Mouse (Mus musculus): ENCODE data around the gene Dnmt3a.

Gene Dnmt3a

GRCm38 (mm10) chr12:3852521-3852920 is 46.7 kb downstream of the Dnmt3a start:
- DNase-seq (ENCODE audit: low spot score in 2 of 2): no peak

DNA sequence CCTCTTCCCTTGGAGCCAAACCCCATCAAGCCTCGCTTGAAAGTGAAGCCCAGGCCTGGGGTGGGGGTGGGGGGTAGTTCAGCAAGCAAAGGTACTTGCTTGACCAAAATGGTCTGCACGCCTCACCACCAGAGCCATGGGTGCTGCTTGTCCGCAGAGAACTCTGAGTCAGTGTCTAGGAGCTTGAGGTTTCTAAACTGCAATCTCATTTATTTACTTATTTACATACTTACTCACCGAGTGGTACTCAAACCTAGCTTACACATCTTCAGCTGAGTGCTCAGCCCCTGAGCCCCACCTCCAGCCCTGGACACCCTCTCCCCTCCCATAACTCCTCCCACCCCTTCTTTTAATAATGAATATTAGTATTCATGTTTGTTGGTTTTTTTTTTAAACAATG is 48.6 kb downstream of the Dnmt3a start:
- DNase-seq (ENCODE audit: low spot score in 2 of 2): no peak

GRCm38 (mm10) chr12:3855762-3856501 is 50.1 kb downstream of the Dnmt3a start:
- DNase-seq (ENCODE audit: low spot score in 2 of 2): peak in 1 of 2 experiments; percentile 73

DNA sequence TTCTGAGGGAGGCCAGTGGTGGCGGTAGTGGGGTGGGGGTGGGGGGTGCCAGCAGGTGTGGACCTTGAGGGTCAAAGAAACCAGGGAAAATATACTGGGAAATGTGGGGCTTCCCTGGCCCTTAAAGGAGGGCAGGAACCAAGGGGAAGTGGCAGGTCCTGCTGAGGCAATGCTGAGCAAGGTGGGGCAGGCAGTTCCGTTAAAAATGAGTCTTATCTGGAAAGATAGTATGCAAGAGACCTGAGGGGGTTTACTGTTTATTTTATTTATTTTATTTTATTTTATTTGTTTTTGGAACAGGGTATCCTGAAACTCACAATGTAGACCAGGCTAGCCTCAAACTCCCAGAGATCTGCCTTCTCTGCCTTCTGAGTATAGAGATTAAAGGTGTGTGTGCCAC is 50.9 kb downstream of the Dnmt3a start:
- no peak for DNase-seq (ENCODE audit: low spot score in 2 of 2)

- no peak for DNase-seq (ENCODE audit: low spot score in 2 of 2)
Measured at GRCm38 (mm10) chr12:3857231-3857630, 51.4 kb downstream of the Dnmt3a start.

DNA sequence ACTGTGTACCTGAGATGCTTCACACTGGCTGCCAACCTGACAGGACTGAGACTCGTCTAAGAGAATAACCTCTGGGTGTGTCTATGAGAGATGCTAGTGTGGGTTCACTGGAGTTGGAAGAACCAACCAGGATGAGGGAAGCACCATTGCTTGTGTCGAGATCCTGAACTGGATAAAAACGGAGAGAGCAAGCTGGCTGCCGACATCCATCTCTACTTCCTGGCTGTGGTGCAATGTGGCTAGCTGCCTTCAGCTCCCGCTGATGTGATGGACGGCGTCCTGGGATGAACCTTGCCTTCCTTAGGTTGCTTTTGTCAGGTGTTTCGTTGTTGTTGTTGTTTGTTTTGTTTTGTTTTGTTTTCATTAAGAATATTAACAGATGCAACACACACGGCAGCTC is 52.0 kb downstream of the Dnmt3a start:
- no peak for DNase-seq (ENCODE audit: low spot score in 2 of 2)

GRCm38 (mm10) chr12:3858754-3859153 is 52.9 kb downstream of the Dnmt3a start:
- DNase-seq (ENCODE audit: low spot score in 2 of 2): no peak

- DNase-seq (ENCODE audit: low spot score in 2 of 2): no peak
Measured at GRCm38 (mm10) chr12:3859545-3859944, 53.7 kb downstream of the Dnmt3a start.

DNA sequence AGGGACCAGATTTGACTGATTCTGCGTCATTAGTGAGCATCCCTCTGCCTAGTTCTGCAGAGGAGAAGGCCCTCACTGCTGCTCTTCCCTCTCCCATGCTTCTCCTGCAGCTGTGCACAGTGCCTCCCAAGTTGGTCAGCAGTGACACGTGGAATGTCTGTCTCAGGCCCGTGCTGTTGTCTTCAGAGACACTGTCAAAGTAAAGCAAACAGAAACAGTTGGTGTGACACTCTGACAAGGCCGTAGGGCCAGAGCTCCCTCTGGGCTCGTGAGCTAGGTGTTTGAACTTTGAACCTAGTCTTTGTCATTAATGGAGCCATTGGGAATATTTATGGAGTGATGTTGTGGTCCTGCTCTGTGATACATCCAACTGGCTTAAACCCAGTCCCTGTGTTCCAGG is 54.2 kb downstream of the Dnmt3a start:
- no peak for DNase-seq (ENCODE audit: low spot score in 2 of 2)

GRCm38 (mm10) chr12:3861665-3862228 is 55.9 kb downstream of the Dnmt3a start:
- no peak for DNase-seq (ENCODE audit: low spot score in 2 of 2)

- DNase-seq (ENCODE audit: low spot score in 2 of 2): no peak
Measured at GRCm38 (mm10) chr12:3862253-3862652, 56.4 kb downstream of the Dnmt3a start.

DNA sequence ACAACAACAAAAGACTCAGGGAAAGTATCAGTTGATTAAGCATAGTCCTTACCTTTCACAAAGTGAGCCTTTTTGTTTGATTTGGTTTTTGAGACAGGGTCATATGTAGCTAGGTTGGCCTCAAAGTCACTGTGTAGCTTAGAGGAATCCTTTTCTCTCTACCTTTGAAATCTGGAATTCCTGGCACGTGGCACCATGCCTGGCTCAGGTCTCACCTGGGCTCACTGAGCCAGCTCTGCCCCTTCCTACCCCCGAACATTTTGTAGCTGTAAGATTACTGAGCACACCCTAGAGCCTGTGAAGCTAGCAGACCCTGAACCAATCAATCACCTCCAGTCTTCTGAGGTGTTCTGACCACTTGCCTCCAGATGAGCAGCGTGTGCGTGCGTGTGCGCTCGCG is 58.4 kb downstream of the Dnmt3a start:
- DNase-seq (ENCODE audit: low spot score in 2 of 2): no peak

DNA sequence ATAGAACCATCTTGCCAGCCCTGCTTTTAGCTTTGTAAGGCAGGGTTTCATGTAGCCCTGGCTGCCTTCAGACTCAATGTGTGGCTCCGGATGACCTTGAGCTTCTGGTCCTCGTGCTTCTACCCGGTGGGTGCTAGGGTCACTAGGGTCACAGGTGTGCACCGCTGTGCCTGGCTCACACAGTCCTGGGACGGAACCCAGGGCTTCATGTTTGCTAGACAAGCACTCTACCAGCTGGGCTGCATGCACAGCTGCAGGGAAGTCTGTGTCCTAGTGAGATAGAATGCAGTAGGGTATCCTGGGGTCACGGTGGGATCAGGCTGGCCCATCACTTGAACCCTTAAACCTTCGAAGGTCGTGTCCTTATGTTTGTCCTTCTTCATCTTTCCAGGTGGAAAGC is 59.8 kb downstream of the Dnmt3a start:
- no peak for DNase-seq (ENCODE audit: low spot score in 2 of 2)

- no peak for DNase-seq (ENCODE audit: low spot score in 2 of 2)
Measured at GRCm38 (mm10) chr12:3866654-3867370, 61.0 kb downstream of the Dnmt3a start.

- DNase-seq (ENCODE audit: low spot score in 2 of 2): no peak
Measured at GRCm38 (mm10) chr12:3868115-3868514, 62.3 kb downstream of the Dnmt3a start.

- no peak for DNase-seq (ENCODE audit: low spot score in 2 of 2)
Measured at GRCm38 (mm10) chr12:3868676-3869458, 63.1 kb downstream of the Dnmt3a start.

GRCm38 (mm10) chr12:3870024-3870423 is 64.2 kb downstream of the Dnmt3a start:
- no peak for DNase-seq (ENCODE audit: low spot score in 2 of 2)

GRCm38 (mm10) chr12:3870859-3871462 is 65.2 kb downstream of the Dnmt3a start:
- DNase-seq (ENCODE audit: low spot score in 2 of 2): no peak

DNA sequence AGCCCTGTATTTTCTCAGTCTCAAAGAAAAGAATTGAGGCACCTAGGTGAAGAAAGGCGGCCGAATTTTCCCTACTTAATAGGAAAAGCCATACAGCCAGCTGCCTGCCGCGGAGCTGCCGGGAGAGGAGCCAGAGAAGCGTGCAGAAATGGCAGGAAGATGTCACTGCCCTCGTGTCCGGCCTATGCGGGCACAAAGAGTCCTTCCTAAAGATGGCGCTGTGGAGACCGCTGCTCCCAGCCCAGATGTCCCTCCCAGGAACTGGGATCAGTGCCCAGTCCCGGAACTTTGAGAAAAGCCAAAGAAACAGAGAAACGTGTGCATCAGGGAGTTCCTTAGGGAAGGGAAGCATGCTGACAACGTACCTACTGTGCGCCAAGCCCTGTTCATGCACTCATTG is 65.8 kb downstream of the Dnmt3a start:
- peak; percentile 72 to 81 for DNase-seq (ENCODE audit: low spot score in 2 of 2)

- DNase-seq (ENCODE audit: low spot score in 2 of 2): no peak
Measured at GRCm38 (mm10) chr12:3872410-3873230, 66.8 kb downstream of the Dnmt3a start.

- no peak for DNase-seq (ENCODE audit: low spot score in 2 of 2)
Measured at GRCm38 (mm10) chr12:3875474-3875873, 69.7 kb downstream of the Dnmt3a start.

Measured in frontal cortex, postnatal 36 days (tissue).